Mouse (Mus musculus): ENCODE measurements around the gene Zfp148. TPM values are rescaled to one million over a fixed set of nuclear protein-coding genes. Genes with fewer than 3 reads are reported as not detected.

Zfp148 gene
- polyA plus RNA-seq, 1 experiment from 2014 or later: 57.2 TPM

Other genes starting within 250 kb of the Zfp148 start
- gene Osbpl11, start 195.8 kb upstream of the Zfp148 start, polyA plus RNA-seq (2015; fragmentation: Nextera tagmentation; extraction: Ambion mirVana): 14.8 and 14.9 TPM in 2 replicates
- gene Snx4, start 129.4 kb upstream of the Zfp148 start, polyA plus RNA-seq (2015; fragmentation: Nextera tagmentation; extraction: Ambion mirVana): 127 and 135 TPM in 2 replicates
- 0.39 and 1.0 TPM in 2 replicates for gene Slc12a8, start 136.5 kb downstream of the Zfp148 start, polyA plus RNA-seq (2015; fragmentation: Nextera tagmentation; extraction: Ambion mirVana)

All from lung, embryonic 16.5 days (tissue).